Mouse (Mus musculus) heart, postnatal 0 days (tissue): Measurements from ENCODE around the gene Qtrt1. TPM values are rescaled to one million over a fixed set of nuclear protein-coding genes. Genes with fewer than 3 reads are reported as not detected.

Experiments
- ATAC-seq: fragments of 200-750 bp; cut with Nextera tagmentation; 2 replicates; pipeline ENCODE4 v1.8.0; 2017; ENCODE audit warnings: low read depth, moderate number of reproducible peaks, moderate library complexity; ENCODE audit not compliant: insufficient read depth
- DNase-seq: peaks from one replicate; pipeline ENCODE4 v3.0.0-alpha.2; 2016; ENCODE audit warnings: low spot score
- H3K27ac ChIP-seq: fragments of 300-500 bp; sonication (generic); 2 replicates; pipeline ENCODE4 v1.5.1; 2014; ENCODE audit warnings: low read depth, mild to moderate bottlenecking
- H3K27me3 ChIP-seq: fragments of 300-500 bp; sonication (generic); 2 replicates; pipeline ENCODE4 v1.6.1; 2014; ENCODE audit warnings: low read length, mixed read lengths; ENCODE audit not compliant: control insufficient read depth, insufficient read depth
- H3K36me3 ChIP-seq: fragments of 300-500 bp; sonication (generic); replicated peaks from 2 replicates; pipeline ENCODE4 v1.6.1; 2014; ENCODE audit warnings: low read length, mixed read lengths; ENCODE audit not compliant: control insufficient read depth, insufficient read depth
- H3K4me1 ChIP-seq: fragments of 300-500 bp; sonication (generic); 2 replicates; pipeline ENCODE4 v1.6.1; 2014; ENCODE audit warnings: antibody characterized with exemption; ENCODE audit not compliant: control insufficient read depth, insufficient read depth
- H3K4me2 ChIP-seq: fragments of 300-500 bp; sonication (generic); 2 replicates; pipeline ENCODE4 v1.6.1; 2014; ENCODE audit warnings: low read depth, mild to moderate bottlenecking, low read length, moderate library complexity
- H3K4me3 ChIP-seq: fragments of 300-500 bp; sonication (generic); 2 replicates; pipeline ENCODE4 v1.5.1; 2014; ENCODE audit warnings: low read depth, low read length
- H3K9ac ChIP-seq: fragments of 300-500 bp; sonication (generic); replicated peaks from 2 replicates; pipeline ENCODE4 v1.6.1; 2014; ENCODE audit warnings: low read depth, low read length, mixed read lengths
- H3K9me3 ChIP-seq: fragments of 300-500 bp; sonication (generic); replicated peaks from 2 replicates; pipeline ENCODE4 v1.6.1; 2016; ENCODE audit warnings: low read length; ENCODE audit not compliant: control insufficient read depth
- CTCF ChIP-seq: IDR thresholded peaks from 2 replicates; pipeline ENCODE4 v1.5.1; 2016; ENCODE audit warnings: antibody characterized with exemption, control low read depth, low read depth
- EP300 ChIP-seq: IDR thresholded peaks from 2 replicates; pipeline ENCODE4 v1.6.1; 2016; ENCODE audit warnings: antibody characterized with exemption, low read depth
- WGBS: fragments of 180-500 bp; shearing (Covaris S2); extraction: QIAGEN DNeasy Blood & Tissue Kit; methylation state at CpG from one replicate; pipeline ENCODE4 v1.1.7; 2014; 5-methylcytosine and 5-hydroxymethylcytosine counted together
- polyA plus RNA-seq: library from polyadenylated mRNA; unstranded; fragments of >200 nt; fragmentation: Nextera tagmentation; extraction: Ambion mirVana; gene quantifications from 2 replicates; pipeline ENCODE4 v1.2.1, GENCODE M21; 2015
- total RNA-seq: library from RNA; depleted of rRNA; stranded (reverse); fragments of >200 nt; gene quantifications from 2 replicates; pipeline ENCODE4 v1.2.3, GENCODE M21; 2014; ENCODE audit warnings: low replicate concordance

Qtrt1 gene
- total and polyA plus RNA-seq, 2 experiments from 2014 or later, result 15.5 to 39.7 TPM

DNA sequence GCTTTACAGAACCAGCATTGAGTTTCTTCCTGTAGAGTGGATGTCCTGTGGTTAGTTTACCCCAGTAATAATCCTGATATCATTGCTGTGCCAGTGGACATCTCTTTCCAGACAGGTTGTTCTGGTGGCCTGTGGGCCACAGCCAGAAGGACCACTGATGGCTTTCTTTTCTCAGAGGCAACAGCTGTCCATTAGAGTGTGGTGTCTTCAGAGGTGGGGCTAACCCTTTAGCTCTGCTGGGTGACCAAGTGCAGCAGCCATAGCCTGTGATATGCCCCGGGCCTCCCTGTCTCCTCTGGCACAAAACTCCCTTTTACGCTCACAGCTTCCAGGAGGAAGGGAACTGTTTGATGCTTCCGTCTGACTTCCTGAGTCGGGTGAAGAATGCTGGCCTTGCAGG lies 32.9 kb downstream of the Qtrt1 start:
- Histone ChIP-seq H3K9me3 (no peaks in the 10 kb centered on the region), H3K27me3 (no peaks in the 10 kb centered on the region), H3K9ac (no peak overlapping the region), H3K36me3 (0 out of 2 replicates have a peak, but pooled peaks cover 7% of the 10 kb centered on the region), H3K4me2 (no peak overlapping the region), H3K4me1 (no peaks in the 10 kb centered on the region), H3K4me3 (no peak overlapping the region), H3K27ac (no peak overlapping the region)
- 68% methylated on average over 4 of the region's 4 CpGs for WGBS
- no peak for ATAC-seq
- no peak for TF ChIP-seq CTCF
- TF ChIP-seq EP300, result no peak
- no peak for DNase-seq

GRCm38 (mm10) chr9:21445081-21445744 lies 33.6 kb downstream of the Qtrt1 start:
- Histone ChIP-seq H3K9me3 (no peaks in the 10 kb centered on the region), H3K4me3 (no peak overlapping the region), H3K9ac (no peak overlapping the region), H3K27ac (no peak overlapping the region), H3K27me3 (no peaks in the 10 kb centered on the region), H3K4me1 (no peaks in the 10 kb centered on the region), H3K4me2 (no peak overlapping the region), H3K36me3 (0 out of 2 replicates have a peak, but pooled peaks cover 7% of the 10 kb centered on the region)
- no peak for TF ChIP-seq EP300
- TF ChIP-seq CTCF, result no peak
- WGBS, result 95% methylated on average over 6 of the region's 6 CpGs
- no peak for ATAC-seq
- DNase-seq, result no peak

- DNase-seq, result no peak
Measured at GRCm38 (mm10) chr9:21447778-21448177, 36.1 kb downstream of the Qtrt1 start.

DNA sequence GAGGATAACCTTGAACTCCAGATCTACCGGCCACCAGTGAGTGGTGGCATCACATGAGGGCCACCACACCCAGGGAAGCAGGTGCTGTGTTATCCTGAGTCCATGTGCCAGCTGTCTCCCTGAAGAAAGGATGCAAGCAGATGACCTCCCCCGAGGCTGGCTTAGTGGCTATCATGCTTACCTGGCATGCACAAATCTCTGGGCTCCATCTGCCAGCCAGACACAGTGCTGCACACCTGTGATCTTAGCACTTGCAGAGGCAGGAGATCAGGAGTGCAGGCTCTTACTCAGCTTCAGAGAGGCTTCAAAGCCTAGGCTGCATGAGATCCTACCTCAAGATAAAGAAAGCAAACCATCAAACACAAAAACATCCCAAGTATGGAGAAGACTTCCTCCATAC lies 38.1 kb downstream of the Qtrt1 start:
- no peaks in the 10 kb centered on the region for H3K9me3 ChIP-seq
- DNase-seq (no peak), ATAC-seq (no peak)
- TF ChIP-seq CTCF (no peak), EP300 (no peak)
- H3K4me2 ChIP-seq, result no peak overlapping the region
- H3K9ac ChIP-seq, result no peak overlapping the region
- peak overlapping the region; percentile 32; the same call in 1 of the 2 replicates for H3K27ac ChIP-seq
- WGBS, result 82% methylated on average over 2 of the region's 2 CpGs
- H3K4me1 ChIP-seq, result peaks cover 15% of the 10 kb centered on the region
- H3K36me3 ChIP-seq, result 0 out of 2 replicates have a peak, but pooled peaks cover 7% of the 10 kb centered on the region
- no peaks in the 10 kb centered on the region for H3K27me3 ChIP-seq
- H3K4me3 ChIP-seq, result no peak overlapping the region

More at GRCm38 (mm10) chr9:21447778-21448177, 36.1 kb downstream of the Qtrt1 start:
- H3K4me3 ChIP-seq, result no peak overlapping the region
- H3K9ac ChIP-seq, result no peak overlapping the region
- peaks cover 15% of the 10 kb centered on the region for H3K4me1 ChIP-seq
- H3K27me3 ChIP-seq, result no peaks in the 10 kb centered on the region
- H3K36me3 ChIP-seq, result 0 out of 2 replicates have a peak, but pooled peaks cover 7% of the 10 kb centered on the region
- no peaks in the 10 kb centered on the region for H3K9me3 ChIP-seq
- WGBS, result 76% methylated on average over 2 of the region's 2 CpGs
- ATAC-seq, result no peak
- TF ChIP-seq EP300, result no peak
- no peak for TF ChIP-seq CTCF
- H3K4me2 ChIP-seq, result no peak overlapping the region
- no peak overlapping the region for H3K27ac ChIP-seq

GRCm38 (mm10) chr9:21450270-21450669 lies 38.6 kb downstream of the Qtrt1 start:
- Histone ChIP-seq H3K9ac (no peak overlapping the region), H3K4me2 (no peak overlapping the region), H3K36me3 (0 out of 2 replicates have a peak, but pooled peaks cover 4% of the 10 kb centered on the region), H3K27ac (peak overlapping the region; percentile 32), H3K4me1 (peaks cover 15% of the 10 kb centered on the region), H3K4me3 (no peak overlapping the region), H3K9me3 (no peaks in the 10 kb centered on the region), H3K27me3 (no peaks in the 10 kb centered on the region)
- DNase-seq (no peak), ATAC-seq (0 out of 2 replicates have a peak, but pooled peaks have one; percentile 43)
- 49% methylated on average over 3 of the region's 3 CpGs for WGBS
- TF ChIP-seq EP300, result no peak
- TF ChIP-seq CTCF, result no peak

DNA sequence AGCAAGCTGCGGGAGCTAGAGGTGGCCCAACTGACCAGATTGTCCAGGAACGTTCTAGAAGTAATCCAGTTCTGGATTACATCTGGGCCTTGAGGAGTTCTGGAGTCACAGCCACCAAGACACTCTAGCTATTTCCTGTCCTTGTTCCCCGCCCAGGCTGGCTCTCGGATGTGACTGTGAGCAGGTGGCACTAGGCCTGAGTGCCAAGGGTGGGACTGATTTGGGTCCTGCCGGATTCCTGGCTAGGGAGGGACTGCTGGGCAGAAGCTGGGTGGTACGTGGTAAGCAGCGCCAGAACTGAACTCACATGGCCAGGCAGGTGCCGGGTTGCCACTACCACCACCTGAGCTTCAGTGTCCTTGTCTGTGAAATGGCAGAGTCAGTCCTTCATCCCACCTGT lies 39.8 kb downstream of the Qtrt1 start:
- ATAC-seq, result no peak
- H3K9me3 ChIP-seq, result no peaks in the 10 kb centered on the region
- 69% methylated on average over 8 of the region's 8 CpGs for WGBS
- no peak overlapping the region for H3K4me2 ChIP-seq
- no peak for TF ChIP-seq CTCF
- TF ChIP-seq EP300, result no peak
- H3K9ac ChIP-seq, result no peak overlapping the region
- no peaks in the 10 kb centered on the region for H3K27me3 ChIP-seq
- H3K27ac ChIP-seq, result peak overlapping the region; percentile 44
- DNase-seq, result no peak
- H3K4me1 ChIP-seq, result peaks cover 15% of the 10 kb centered on the region
- H3K4me3 ChIP-seq, result no peak overlapping the region
- H3K36me3 ChIP-seq, result 0 out of 2 replicates have a peak, but pooled peaks cover 3% of the 10 kb centered on the region
